Mouse (Mus musculus) 3T3-L1 (cell line): ENCODE measurements at regions not wholly inside any gene's neighbourhood (a gene's known extent, or its start where the extent isn't known, plus 50 kb on each side); places are given as distances from the start of the nearest gene placed in this dataset.
"Not testable (repeated sequence)": the region's sequence is repeated elsewhere in the genome, so short reads cannot be mapped to it uniquely, and the experiment has no call there.

Experiments
- DNase-seq: peaks from one replicate; pipeline ENCODE4 v3.0.0-alpha.2; 2015; ENCODE audit warnings: low read depth, low spot score

- no peak for DNase-seq
Measured at GRCm38 (mm10) chr8:35123196-35123621, 642.4 kb upstream of the Gm19410 start.

DNA sequence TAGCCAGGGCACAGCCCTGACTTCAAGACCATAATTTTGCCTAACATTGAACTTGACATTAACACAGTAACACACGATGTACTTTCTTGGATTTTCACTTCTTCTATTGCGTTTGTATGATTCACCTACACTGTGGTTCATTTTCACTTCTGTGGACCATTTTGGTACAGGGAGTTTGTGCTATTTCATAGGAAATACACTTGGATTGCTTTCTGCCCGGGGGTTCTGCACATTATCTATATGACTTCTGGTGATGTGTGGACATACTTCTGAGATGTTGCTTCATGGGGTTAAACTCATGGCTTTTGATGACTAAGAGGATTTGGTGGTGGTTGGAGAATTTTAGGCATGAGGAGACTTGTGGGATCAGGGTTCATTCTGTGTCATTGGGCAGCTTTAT lies 640.4 kb upstream of the Gm19410 start:
- no peak for DNase-seq

GRCm38 (mm10) chr8:35132281-35132680 lies 633.3 kb upstream of the Gm19410 start:
- DNase-seq = no peak

GRCm38 (mm10) chr8:35135630-35136029 lies 630.0 kb upstream of the Gm19410 start:
- DNase-seq = no peak

GRCm38 (mm10) chr8:35136643-35137042 lies 628.9 kb upstream of the Gm19410 start:
- DNase-seq = no peak

- DNase-seq = no peak
Measured at GRCm38 (mm10) chr8:35140775-35141174, 624.8 kb upstream of the Gm19410 start.

DNA sequence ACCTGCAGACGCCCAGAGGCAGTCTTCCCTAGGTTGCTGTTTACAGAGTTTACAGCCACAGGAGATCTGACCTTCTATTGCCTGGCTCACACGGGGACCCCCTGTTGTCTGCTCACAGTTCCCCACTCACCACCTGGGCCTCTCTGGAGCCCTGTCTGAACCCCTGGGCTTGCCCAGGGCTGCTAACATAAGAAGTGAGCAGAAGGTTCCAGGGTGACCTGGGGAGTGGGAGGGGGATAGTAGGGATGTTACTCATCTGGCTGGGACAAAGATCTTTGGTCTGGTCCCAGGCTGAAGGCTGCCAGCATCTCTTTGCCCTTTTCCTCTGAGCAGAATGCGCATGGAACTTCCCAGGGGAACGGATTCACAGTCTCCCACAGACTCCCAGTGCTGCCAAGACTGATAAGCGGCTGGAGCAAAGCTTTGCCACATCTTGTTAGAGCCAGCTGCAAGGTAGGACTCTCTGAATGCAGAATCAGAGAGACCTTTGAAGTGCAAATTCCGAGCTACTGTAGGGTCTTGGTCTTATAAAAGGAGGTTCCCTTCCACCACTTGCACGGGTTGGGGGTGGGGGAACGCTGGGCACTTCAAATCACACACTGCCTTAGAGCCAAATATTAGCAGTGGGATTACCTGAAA lies 622.5 kb upstream of the Gm19410 start:
- no peak for DNase-seq

DNA sequence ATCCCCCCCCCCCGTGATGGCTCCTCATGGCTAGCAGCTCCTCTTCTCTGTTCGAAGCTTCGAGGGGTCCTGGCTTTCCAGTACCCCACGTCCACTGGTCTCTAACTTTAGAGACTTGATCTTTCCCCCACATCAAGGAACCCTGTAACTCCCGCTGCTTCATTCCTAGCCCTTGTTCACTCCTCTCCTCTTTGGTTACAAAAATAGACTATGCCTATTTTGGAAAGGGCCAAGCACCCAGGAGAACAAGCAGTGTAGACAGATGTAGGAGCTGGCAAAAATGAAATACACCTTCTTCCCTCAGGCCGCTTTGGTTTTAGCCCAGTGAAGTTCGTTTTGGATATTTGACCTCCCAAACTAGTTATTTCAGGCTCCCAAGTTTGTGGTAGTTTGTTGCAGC lies 621.9 kb upstream of the Gm19410 start:
- DNase-seq = no peak

DNA sequence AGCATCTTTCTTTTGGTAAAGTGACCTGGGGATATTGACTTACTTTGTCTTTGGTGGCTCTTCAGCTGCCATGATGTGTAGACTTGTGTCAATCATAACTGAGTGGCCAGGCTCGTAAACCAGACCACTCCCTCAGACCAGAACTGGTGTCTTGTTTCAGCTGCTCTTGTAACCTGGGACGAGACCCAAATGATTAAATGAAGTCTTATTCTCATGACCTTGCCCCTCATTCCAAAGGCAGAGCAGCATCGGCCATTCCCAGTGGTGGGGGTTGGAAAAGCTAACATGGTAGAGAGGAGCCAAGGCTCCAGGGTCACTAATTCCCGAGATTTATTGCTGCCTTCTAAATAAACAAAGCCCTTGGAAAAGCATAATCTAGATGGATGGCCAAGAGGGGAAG lies 621.2 kb upstream of the Gm19410 start:
- no peak for DNase-seq

GRCm38 (mm10) chr8:35147481-35147880 lies 618.1 kb upstream of the Gm19410 start:
- no peak for DNase-seq

DNA sequence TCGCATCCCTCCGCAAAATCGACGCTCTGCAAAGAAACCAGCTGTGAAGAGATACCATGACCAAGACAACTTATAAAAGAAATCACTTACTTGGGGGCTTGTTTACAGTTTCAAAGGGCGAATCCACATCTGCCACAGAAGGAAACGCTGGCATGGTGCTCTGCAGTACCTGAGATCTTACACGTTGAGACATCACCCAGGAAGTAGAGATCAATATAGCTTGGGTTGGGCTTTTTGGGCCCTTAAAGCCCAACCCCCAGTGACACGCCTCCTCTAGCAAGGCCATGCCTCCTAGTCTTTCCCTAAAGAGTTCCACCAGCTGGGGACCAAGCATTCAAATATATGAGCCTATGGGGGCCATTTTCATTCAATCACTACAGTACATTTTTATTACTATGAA lies 617.6 kb upstream of the Gm19410 start:
- no peak for DNase-seq

DNA sequence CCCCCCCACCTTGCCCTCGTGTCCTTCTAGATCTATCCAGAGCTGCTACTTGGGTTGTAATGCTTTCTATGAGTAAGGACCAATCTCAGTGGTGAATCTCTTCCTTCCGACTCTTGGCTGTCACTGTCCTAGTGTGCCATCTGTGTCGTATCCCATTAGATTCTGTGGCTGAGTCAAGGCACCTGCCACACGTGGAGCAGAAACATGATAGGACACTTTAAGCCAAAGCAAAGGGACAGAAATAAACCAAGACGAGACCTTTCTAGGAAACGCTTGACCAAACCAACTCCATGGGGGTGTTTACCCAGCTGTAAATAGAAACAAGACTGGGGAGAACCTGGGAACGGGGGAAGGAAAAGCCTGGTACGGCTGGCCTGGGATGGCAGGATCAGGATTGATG lies 613.0 kb upstream of the Gm19410 start:
- no peak for DNase-seq

DNA sequence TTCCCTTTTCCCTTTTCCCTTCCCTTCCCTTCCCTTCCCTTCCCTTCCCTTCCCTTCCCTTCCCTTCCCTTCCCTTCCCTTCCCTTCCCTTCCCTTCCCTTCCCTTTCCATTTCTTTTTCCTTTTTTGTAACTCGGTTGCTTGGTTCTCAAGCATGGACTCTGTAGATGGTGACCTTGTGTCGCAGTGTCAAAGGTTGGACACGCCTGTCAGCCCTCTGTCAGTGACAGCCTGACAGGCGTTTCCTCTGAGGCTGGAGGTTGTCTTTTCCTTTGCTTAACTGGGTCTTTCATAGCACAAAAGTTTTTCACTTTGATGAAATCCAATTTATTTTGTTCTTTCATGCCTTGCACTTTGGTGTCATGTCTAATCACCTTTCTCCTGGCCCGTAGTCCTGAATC lies 609.3 kb upstream of the Gm19410 start:
- no peak for DNase-seq

DNA sequence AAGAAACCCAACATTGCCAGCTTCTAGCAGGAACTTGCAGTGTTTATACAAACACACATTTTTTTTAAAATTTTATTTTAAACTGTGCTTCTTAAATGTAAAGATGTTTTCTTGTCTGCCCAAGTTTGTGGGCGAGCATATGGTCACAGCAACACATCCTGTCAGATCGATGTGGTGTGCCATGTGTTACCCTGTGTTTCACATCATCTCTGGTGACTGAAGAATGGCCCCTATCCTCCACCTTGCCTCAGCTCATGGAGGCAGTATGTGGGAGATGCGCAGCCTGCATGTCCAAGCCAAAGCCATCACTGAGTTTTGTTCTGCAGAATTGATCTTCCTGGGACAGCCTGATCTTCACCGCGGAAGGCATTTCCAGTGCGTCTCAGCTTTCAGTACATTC lies 607.9 kb upstream of the Gm19410 start:
- no peak for DNase-seq

- DNase-seq = peak; percentile 55
Measured at GRCm38 (mm10) chr8:35159329-35159728, 606.3 kb upstream of the Gm19410 start.

DNA sequence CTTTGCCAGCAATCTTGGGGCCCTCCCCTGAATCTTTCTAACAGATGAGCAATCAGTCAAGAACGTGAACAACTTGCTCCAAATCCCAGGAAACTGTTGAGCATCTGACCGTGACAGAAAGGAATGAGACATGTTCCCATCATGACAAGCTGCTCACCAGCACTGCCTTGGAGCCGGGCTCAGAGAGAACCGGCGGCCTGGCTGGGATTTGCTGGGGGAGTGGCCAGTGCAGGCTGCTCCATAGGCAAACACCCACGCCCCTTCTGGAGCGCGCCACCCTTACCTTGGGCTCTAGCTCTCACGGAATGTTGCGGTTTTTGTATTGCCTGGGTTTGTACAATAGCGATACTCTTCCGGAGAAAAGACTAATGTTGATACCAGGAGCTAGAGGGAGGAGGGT lies 605.4 kb upstream of the Gm19410 start:
- peak; percentile 3 for DNase-seq

DNA sequence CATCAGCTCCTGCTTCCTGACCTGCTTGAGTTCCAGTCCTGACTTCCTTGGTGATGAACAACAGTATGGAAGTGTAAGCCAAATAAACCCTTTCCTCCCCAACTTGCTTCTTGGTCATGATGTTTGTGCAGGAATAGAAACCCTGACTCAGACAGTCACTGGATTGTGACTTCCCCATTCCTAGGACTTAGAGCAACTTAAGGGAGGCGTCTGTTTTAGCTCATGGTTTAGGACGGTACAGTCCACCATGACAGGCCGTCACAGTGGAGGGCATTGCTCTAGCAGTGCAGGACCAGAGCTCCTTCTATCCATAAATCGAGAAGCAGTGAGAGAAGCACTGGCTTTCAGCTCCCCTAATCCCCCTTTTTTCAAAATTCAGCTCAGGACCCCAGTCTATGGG lies 603.4 kb upstream of the Gm19410 start:
- DNase-seq = not testable (repeated sequence)

DNA sequence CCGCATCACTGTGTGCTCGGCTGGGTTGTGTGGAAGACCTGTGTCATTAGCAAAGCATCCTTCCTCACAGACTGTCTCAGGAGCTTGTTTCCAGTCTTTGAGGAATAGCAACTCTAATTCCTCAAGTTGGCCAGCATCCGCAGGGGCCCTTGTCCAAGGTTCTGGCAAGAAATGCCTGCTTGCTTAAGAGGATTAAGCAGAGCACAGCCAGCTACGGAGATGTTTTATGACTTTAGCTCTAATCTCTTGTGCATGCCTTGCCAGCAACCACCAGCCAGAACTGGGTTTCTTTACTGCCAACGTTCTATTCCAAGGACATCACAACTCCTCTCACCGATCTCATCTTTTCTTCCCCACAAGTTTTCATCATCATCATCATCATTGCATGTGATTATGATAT lies 599.0 kb upstream of the Gm19410 start:
- no peak for DNase-seq

DNA sequence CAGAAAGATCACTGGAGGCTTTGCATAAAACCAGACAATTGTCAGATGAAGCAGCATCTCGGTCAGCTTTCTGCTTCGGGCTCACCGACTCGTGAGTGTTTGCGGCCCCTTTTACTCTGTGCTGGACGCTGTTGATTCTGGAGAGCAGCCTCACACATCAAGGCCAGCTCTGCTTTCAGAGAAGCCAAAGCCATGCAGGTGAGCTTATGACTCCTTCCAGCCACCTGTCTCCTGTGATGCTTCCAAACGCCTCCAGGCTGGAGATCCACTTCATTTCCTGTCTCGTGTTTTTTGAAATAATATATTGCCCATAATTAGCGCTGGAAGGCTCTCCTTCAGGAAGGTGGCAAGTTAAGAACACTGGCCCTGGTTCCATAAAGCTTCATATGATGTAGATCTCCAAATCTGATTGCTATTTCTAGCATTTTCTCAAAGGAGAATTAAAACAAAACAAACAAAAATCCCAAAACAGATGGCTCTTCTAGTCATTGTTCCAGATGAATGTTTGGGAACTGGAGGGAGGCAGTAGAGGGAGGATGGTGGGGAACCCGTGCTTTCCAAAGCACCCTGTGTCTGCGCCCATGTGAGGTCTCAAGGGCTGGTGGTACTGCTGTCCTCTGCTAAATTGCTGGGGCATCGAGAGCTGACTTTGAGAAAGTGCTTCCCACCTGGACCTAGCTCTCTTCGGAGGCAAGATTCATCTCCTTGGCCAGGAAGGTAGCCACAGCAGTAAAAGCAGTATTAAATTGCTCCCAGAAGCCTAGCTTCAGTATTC lies 593.9 kb upstream of the Gm19410 start:
- DNase-seq = no peak

GRCm38 (mm10) chr8:35177314-35177713 lies 588.3 kb upstream of the Gm19410 start:
- no peak for DNase-seq

DNA sequence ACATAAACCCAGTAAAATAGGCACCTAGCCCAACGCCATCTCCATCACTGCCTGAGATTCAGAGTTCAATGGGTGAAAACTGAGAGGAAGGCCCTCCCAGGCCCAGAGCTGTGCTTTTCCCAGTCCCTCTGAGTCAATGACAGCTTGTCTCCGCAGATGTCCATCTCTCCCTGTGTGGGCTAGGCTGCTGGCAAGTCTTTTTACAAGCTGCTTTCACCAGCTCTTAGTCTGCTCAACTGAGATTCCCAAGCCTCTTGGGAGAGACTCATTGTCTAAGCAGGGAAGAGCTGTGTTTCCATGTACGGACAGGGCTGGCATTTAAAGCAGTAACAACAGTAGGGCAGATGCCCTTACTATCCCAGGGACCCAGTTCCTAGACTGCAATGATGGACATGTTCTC lies 585.5 kb upstream of the Gm19410 start:
- DNase-seq = no peak

DNA sequence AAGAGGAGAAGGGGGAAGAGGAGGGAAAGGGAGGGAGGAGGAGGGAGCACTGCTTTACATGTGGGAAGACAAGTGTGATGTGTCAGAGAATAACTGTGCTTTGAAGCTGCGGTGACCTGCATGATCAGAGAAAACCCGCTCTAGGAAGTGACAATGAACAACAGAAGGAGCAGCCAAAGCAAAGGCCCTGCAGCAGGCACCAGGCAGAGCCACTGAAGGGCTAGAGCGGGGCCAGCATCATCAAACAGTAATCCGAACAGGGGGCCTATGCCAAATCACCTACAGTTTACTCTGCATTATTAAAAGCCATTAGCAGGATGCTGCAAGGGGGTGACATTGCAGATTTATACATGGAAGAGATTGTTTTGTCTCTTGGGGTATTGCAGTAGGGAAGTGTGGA lies 583.4 kb upstream of the Gm19410 start:
- no peak for DNase-seq

GRCm38 (mm10) chr8:35183423-35183822 lies 582.2 kb upstream of the Gm19410 start:
- no peak for DNase-seq
